Mouse (Mus musculus): ENCODE measurements around the gene Riox1. TPM values are rescaled to one million over a fixed set of nuclear protein-coding genes. Genes with fewer than 3 reads are reported as not detected.

The Riox1 gene
- polyA plus RNA-seq (2015; fragmentation: Illumina TruSeq; extraction: RNeasy Lipid Tissue Mini Kit (QIAGEN cat#74804); ENCODE audit: low read depth, low replicate concordance), result 10.2 TPM

DNA sequence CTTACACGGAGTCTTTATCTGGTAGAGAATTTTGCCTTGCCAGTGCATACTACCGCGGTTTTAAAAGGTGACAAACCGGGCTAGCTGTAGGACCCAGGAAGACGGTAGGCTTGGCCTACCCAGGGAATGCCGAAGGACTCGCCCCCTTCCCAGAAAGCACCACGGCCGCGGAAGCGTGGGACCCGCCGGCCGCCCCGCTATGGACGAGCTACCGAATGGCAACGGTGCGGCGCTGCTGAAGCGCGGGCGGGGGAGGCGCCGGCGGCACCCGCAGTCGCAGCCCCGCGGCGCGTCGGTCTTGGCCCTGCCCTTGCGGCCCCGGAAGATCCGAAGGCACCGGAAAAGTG lies at the start of gene Riox1:
Gene Riox1, plus strand, starts transcription at position 116 of the 347 bp plus-strand sequence.

DNA sequence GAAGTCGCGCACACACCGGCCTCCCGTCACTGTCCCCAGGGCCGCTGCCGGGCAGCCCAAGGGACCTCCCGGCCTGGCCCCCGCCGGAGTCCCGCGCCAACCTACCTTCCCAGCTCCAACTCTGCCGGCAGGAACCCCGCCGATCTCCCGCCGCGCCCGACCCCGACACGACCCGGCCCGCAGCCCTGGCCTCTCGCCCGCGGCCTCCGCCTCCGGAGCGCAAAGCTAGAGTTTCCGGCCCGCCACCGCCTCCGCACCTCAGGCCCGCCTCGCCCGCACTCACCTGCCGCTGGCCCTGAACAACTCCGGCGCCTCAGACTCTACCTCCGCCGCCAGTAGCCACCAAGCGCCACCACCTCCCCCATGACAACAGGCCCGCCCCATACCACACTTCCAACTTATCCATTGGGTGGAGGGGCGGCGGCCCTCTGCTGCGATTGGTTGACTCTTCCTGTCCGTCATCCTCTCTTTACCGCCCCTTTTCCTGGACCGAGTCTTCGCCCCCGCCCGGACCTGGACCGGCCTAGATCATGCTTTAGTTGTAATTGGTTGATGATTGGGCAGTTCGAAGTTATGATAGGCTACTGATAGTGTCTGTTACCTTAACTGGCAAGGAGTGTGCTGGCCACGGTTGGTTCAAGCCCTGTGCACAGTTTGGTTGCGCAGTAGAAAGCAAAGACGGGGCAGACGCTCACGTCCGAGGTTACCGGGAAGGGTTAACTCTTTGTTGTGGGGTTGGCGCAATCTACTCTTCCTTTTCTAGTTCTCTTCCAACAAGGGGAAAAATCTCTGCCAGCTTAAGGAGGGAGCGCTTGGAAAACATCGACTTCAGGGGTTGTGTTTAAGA lies 28.6 kb upstream of the Riox1 start, which contains the start of gene Numb:
Gene Numb, minus strand, starts transcription at position 400 of the 847 bp plus-strand sequence.

DNA sequence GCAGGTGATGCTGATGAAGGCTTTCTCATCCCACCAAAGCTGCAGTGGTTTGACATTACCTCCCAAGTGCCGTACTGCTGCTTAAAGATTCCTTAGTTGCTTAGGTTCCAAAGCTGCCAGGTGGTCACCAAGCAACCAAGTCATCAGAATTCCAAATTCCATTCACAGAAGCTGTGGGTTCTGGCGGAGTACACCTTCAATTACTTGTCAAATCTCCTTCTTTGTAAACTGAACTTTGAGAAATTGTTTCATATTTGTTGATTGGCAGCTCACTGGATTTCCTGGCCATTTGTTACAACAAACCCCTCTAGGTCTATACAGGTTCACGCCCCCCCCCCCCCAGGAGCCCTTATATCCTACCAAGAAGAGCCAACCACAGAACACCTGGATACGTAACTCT lies 34.3 kb downstream of the Riox1 start, which contains the start of gene Heatr4:
Gene Heatr4, minus strand, starts transcription at position 101 of the 400 bp plus-strand sequence.

DNA sequence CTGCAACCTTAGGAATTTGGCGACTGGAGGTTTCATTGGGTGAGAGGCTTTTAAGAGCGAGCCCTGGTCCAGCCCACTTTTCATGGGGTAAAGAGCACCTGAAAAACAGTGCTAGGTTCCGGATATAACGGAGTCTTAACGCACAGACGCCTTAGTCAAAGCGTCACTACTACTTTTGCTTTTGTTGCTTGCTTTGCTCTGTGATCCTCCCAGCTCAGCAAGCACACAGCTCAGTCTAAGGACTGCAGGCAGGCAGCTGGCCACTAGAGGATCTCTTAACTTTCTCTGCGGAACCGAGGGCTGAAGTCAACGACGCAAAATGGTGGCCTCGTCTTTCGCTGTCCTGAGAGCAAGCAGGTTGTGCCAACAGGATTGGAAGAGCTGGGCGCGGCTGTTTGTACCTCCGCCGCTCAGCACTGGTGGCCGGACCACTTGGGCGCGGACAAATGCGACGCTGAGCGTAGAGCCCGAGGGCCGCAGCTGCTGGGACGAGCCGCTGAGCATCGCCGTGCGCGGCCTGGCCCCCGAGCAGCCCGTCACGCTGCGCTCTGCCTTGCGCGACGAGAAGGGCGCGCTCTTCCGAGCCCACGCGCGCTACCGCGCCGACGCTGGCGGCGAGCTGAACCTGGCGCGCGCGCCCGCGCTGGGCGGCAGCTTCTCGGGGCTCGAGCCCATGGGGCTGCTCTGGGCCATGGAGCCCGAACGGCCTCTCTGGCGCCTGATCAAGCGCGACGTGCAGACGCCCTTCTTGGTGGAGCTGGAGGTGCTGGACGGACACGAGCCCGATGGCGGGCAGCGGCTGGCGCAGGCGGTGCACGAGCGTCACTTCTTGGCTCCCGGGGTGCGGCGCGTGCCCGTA lies 37.4 kb downstream of the Riox1 start, which contains the start of gene Acot2:
Gene Acot2, plus strand, starts transcription at position 279 of the 859 bp plus-strand sequence.

Other genes with a start within 250 kb of the Riox1 start
- 2.4 TPM for gene Papln, start 187.0 kb upstream of the Riox1 start, polyA plus RNA-seq (2015; fragmentation: Illumina TruSeq; extraction: RNeasy Lipid Tissue Mini Kit (QIAGEN cat#74804); ENCODE audit: low read depth, low replicate concordance)
- gene Numb, start 28.7 kb upstream of the Riox1 start, polyA plus RNA-seq (2015; fragmentation: Illumina TruSeq; extraction: RNeasy Lipid Tissue Mini Kit (QIAGEN cat#74804); ENCODE audit: low read depth, low replicate concordance), result 42.0 TPM
- not detected for gene Heatr4, start 34.2 kb downstream of the Riox1 start, polyA plus RNA-seq (2015; fragmentation: Illumina TruSeq; extraction: RNeasy Lipid Tissue Mini Kit (QIAGEN cat#74804); ENCODE audit: low read depth, low replicate concordance)
- gene Acot2, start 37.3 kb downstream of the Riox1 start, polyA plus RNA-seq (2015; fragmentation: Illumina TruSeq; extraction: RNeasy Lipid Tissue Mini Kit (QIAGEN cat#74804); ENCODE audit: low read depth, low replicate concordance), result 5.5 TPM
- 35.0 TPM for gene Acot1, start 58.9 kb downstream of the Riox1 start, polyA plus RNA-seq (2015; fragmentation: Illumina TruSeq; extraction: RNeasy Lipid Tissue Mini Kit (QIAGEN cat#74804); ENCODE audit: low read depth, low replicate concordance)
- gene Acot4, start 87.8 kb downstream of the Riox1 start, polyA plus RNA-seq (2015; fragmentation: Illumina TruSeq; extraction: RNeasy Lipid Tissue Mini Kit (QIAGEN cat#74804); ENCODE audit: low read depth, low replicate concordance), result 1.4 TPM
- not detected for gene Gm49366, start 88.3 kb downstream of the Riox1 start, polyA plus RNA-seq (2015; fragmentation: Illumina TruSeq; extraction: RNeasy Lipid Tissue Mini Kit (QIAGEN cat#74804); ENCODE audit: low read depth, low replicate concordance)
- 1.8 TPM for gene Acot3, start 101.5 kb downstream of the Riox1 start, polyA plus RNA-seq (2015; fragmentation: Illumina TruSeq; extraction: RNeasy Lipid Tissue Mini Kit (QIAGEN cat#74804); ENCODE audit: low read depth, low replicate concordance)
- 3.6 TPM for gene Acot5, start 118.7 kb downstream of the Riox1 start, polyA plus RNA-seq (2015; fragmentation: Illumina TruSeq; extraction: RNeasy Lipid Tissue Mini Kit (QIAGEN cat#74804); ENCODE audit: low read depth, low replicate concordance)
- gene Acot6, start 150.0 kb downstream of the Riox1 start, polyA plus RNA-seq (2015; fragmentation: Illumina TruSeq; extraction: RNeasy Lipid Tissue Mini Kit (QIAGEN cat#74804); ENCODE audit: low read depth, low replicate concordance), result 5.0 TPM
- 63.1 TPM for gene Dnal1, start 163.8 kb downstream of the Riox1 start, polyA plus RNA-seq (2015; fragmentation: Illumina TruSeq; extraction: RNeasy Lipid Tissue Mini Kit (QIAGEN cat#74804); ENCODE audit: low read depth, low replicate concordance)
- 3.8 TPM for gene Pnma1, start 197.9 kb downstream of the Riox1 start, polyA plus RNA-seq (2015; fragmentation: Illumina TruSeq; extraction: RNeasy Lipid Tissue Mini Kit (QIAGEN cat#74804); ENCODE audit: low read depth, low replicate concordance)

All from brain, adult 10 weeks (tissue).